Mouse (Mus musculus) erythroblast, embryonic 14.5 days (primary cell): ENCODE measurements around the gene Il13ra2. TPM values are rescaled to one million over a fixed set of nuclear protein-coding genes. Genes with fewer than 3 reads are reported as not detected.
"Not testable (repeated sequence)": the region's sequence is repeated elsewhere in the genome, so short reads cannot be mapped to it uniquely, and the experiment has no call there.

Source experiments
- H3K27me3 ChIP-seq: 2 replicates; pipeline ENCODE4 v1.6.1; 2012; ENCODE audit warnings: inconsistent platforms; ENCODE audit not compliant: control insufficient read depth
- H3K36me3 ChIP-seq: 2 replicates; pipeline ENCODE4 v1.6.1; 2012; ENCODE audit warnings: mild to moderate bottlenecking, inconsistent platforms; ENCODE audit not compliant: control insufficient read depth
- H3K4me1 ChIP-seq: 2 replicates; pipeline ENCODE4 v1.6.1; 2012; ENCODE audit warnings: inconsistent platforms; ENCODE audit not compliant: control insufficient read depth
- H3K4me3 ChIP-seq: replicated peaks from 2 replicates; pipeline ENCODE3; 2012; ENCODE audit warnings: moderate library complexity, mild to moderate bottlenecking, inconsistent platforms
- H3K9me3 ChIP-seq: 2 replicates; pipeline ENCODE4 v1.6.1; 2012; ENCODE audit warnings: low read length, inconsistent platforms, mixed read lengths; ENCODE audit not compliant: control insufficient read depth
- GATA1 ChIP-seq: IDR thresholded peaks from 2 replicates; pipeline ENCODE4 v1.6.1; 2012; ENCODE audit warnings: low read length, inconsistent platforms, mixed read lengths
- TAL1 ChIP-seq: IDR thresholded peaks from 3 replicates; pipeline ENCODE4 v1.6.1; 2012; ENCODE audit warnings: low read length, inconsistent platforms, mixed read lengths
- polyA plus RNA-seq: library from polyadenylated mRNA; stranded (reverse); fragments of >175 nt; gene quantifications from 2 replicates; pipeline ENCODE4 v1.2.3, GENCODE M21; 2012

Il13ra2 gene
- not detected in 2 replicates for polyA plus RNA-seq

GRCm38 (mm10) chrX:147429129-147429528 lies at the start of gene Il13ra2:
Il13ra2 (minus strand) TSS chrX:147429192.
- H3K36me3 ChIP-seq: no peaks in the 10 kb centered on the region
- TF ChIP-seq GATA1: no peak
- no peak for TF ChIP-seq TAL1
- no peaks in the 10 kb centered on the region for H3K9me3 ChIP-seq

GRCm38 (mm10) chrX:147453610-147454009 lies 24.6 kb upstream of the Il13ra2 start, which contains the start of gene Vmn1r239-ps:
Vmn1r239-ps (minus strand) TSS chrX:147453710.
- H3K36me3 ChIP-seq, H3K9me3 ChIP-seq, H3K4me3 ChIP-seq, H3K27me3 ChIP-seq, H3K4me1 ChIP-seq: not testable (repeated sequence)

More at GRCm38 (mm10) chrX:147429129-147429528, at the start of gene Il13ra2:
- Histone ChIP-seq H3K4me1 (no peaks in the 10 kb centered on the region), H3K4me3 (no peak within 1 kb of the TSS), H3K27me3 (no peaks in the 10 kb centered on the region)

- TF ChIP-seq TAL1: no peak
- no peak for TF ChIP-seq GATA1
- no peaks in the 10 kb centered on the region for H3K27me3 ChIP-seq
- H3K4me1 ChIP-seq: no peaks in the 10 kb centered on the region
- H3K36me3 ChIP-seq: no peaks in the 10 kb centered on the region
- H3K4me3 ChIP-seq: no peak overlapping the region
- no peaks in the 10 kb centered on the region for H3K9me3 ChIP-seq
These were observed 14.4 kb upstream of the Il13ra2 start for GRCm38 (mm10) chrX:147443386-147443785.

GRCm38 (mm10) chrX:147435400-147435799 lies 6.4 kb upstream of the Il13ra2 start:
- Histone ChIP-seq H3K4me1 (no peaks in the 10 kb centered on the region), H3K4me3 (no peak overlapping the region), H3K27me3 (no peaks in the 10 kb centered on the region), H3K9me3 (no peaks in the 10 kb centered on the region), H3K36me3 (no peaks in the 10 kb centered on the region)
- no peak for TF ChIP-seq TAL1
- TF ChIP-seq GATA1: no peak

- H3K36me3 ChIP-seq: no peaks in the 10 kb centered on the region
- TF ChIP-seq TAL1 (no peak), GATA1 (no peak)
- H3K4me3 ChIP-seq: no peak overlapping the region
- no peaks in the 10 kb centered on the region for H3K9me3 ChIP-seq
- H3K4me1 ChIP-seq: no peaks in the 10 kb centered on the region
- no peaks in the 10 kb centered on the region for H3K27me3 ChIP-seq
These were observed 761 bp upstream of the Il13ra2 start for GRCm38 (mm10) chrX:147429753-147430152.

- Histone ChIP-seq H3K4me1 (no peaks in the 10 kb centered on the region), H3K9me3 (no peaks in the 10 kb centered on the region), H3K36me3 (no peaks in the 10 kb centered on the region), H3K4me3 (no peak overlapping the region), H3K27me3 (no peaks in the 10 kb centered on the region)
- TF ChIP-seq TAL1: no peak
- no peak for TF ChIP-seq GATA1
These were observed 35.5 kb downstream of the Il13ra2 start for GRCm38 (mm10) chrX:147393446-147393845.

GRCm38 (mm10) chrX:147349167-147349566 lies 79.8 kb downstream of the Il13ra2 start:
- no peaks in the 10 kb centered on the region for H3K27me3 ChIP-seq
- TF ChIP-seq GATA1 (no peak), TAL1 (no peak)
- H3K4me3 ChIP-seq: no peak overlapping the region
- H3K36me3 ChIP-seq: no peaks in the 10 kb centered on the region
- no peaks in the 10 kb centered on the region for H3K9me3 ChIP-seq
- H3K4me1 ChIP-seq: no peaks in the 10 kb centered on the region

Other genes starting within 250 kb of the Il13ra2 start
- gene Vmn1r239-ps, start 24.5 kb upstream of the Il13ra2 start, polyA plus RNA-seq: not detected in 2 replicates
- gene Lrch2, start 124.9 kb upstream of the Il13ra2 start, polyA plus RNA-seq: not detected in 2 replicates